Mouse (Mus musculus) forebrain, embryonic 10.5 days (tissue): ENCODE measurements around the gene Parvg. TPM values are rescaled to one million over a fixed set of nuclear protein-coding genes. Genes with fewer than 3 reads are reported as not detected.

Experiments
- DNase-seq: peaks from one replicate; pipeline ENCODE4 v3.0.0-alpha.2; 2017; ENCODE audit warnings: low spot score; ENCODE audit errors: extremely low spot score
- H3K27ac ChIP-seq: fragments of 300-500 bp; sonication (generic); 2 replicates; pipeline ENCODE4 v1.5.1; 2016; ENCODE audit warnings: mild to moderate bottlenecking
- H3K27me3 ChIP-seq: fragments of 300-500 bp; sonication (generic); 2 replicates; pipeline ENCODE4 v1.6.1; 2016; ENCODE audit warnings: mild to moderate bottlenecking; ENCODE audit not compliant: poor library complexity, severe bottlenecking
- H3K36me3 ChIP-seq: fragments of 300-500 bp; sonication (generic); replicated peaks from 2 replicates; pipeline ENCODE4 v1.6.1; 2016; ENCODE audit warnings: mild to moderate bottlenecking, moderate library complexity
- H3K4me1 ChIP-seq: fragments of 300-500 bp; sonication (generic); 2 replicates; pipeline ENCODE4 v1.6.1; 2016
- H3K4me3 ChIP-seq: fragments of 300-500 bp; sonication (generic); 2 replicates; pipeline ENCODE4 v1.5.1; 2016; ENCODE audit warnings: mild to moderate bottlenecking, moderate library complexity
- H3K9me3 ChIP-seq: fragments of 300-500 bp; sonication (generic); 2 replicates; pipeline ENCODE4 v1.6.1; 2016; ENCODE audit warnings: mild to moderate bottlenecking, moderate library complexity
- WGBS: fragments of 180-500 bp; shearing (Covaris S2); methylation state at CpG from one replicate; pipeline ENCODE4 v1.1.7; 2016; 5-methylcytosine and 5-hydroxymethylcytosine counted together
- polyA plus RNA-seq: library from polyadenylated mRNA; unstranded; fragments of >200 nt; fragmentation: Nextera tagmentation; extraction: Ambion mirVana; gene quantifications from 2 replicates; pipeline ENCODE4 v1.2.1, GENCODE M21; 2016

Gene Parvg
- polyA plus RNA-seq, 1 experiment from 2014 or later = 1.0 TPM

GRCm38 (mm10) chr15:84372801-84373200 lies 49.0 kb downstream of the Parvg start:
- WGBS = 74% methylated on average over 5 of the region's 5 CpGs
- Histone ChIP-seq H3K27ac (no peak overlapping the region), H3K4me1 (0 out of 2 replicates have a peak, but pooled peaks cover 6% of the 10 kb centered on the region), H3K27me3 (no peaks in the 10 kb centered on the region), H3K36me3 (no peaks in the 10 kb centered on the region), H3K9me3 (peaks cover 16% of the 10 kb centered on the region), H3K4me3 (no peak overlapping the region)
- no peak for DNase-seq

GRCm38 (mm10) chr15:84378734-84379133 lies 54.9 kb downstream of the Parvg start:
- Histone ChIP-seq H3K9me3 (peaks cover 16% of the 10 kb centered on the region), H3K4me3 (no peak overlapping the region), H3K27me3 (no peaks in the 10 kb centered on the region), H3K4me1 (peaks cover 7% of the 10 kb centered on the region; the same call in 1 of the 2 replicates), H3K27ac (0 out of 2 replicates have a peak overlapping the region, but pooled peaks have one; percentile 40), H3K36me3 (no peaks in the 10 kb centered on the region)
- no peak for DNase-seq
- 87% methylated on average over 9 of the region's 9 CpGs for whole genome bisulfite sequencing

- 83% methylated on average over 10 of the region's 10 CpGs for WGBS
- H3K36me3 ChIP-seq = no peaks in the 10 kb centered on the region
- peaks cover 7% of the 10 kb centered on the region; the same call in 1 of the 2 replicates for H3K4me1 ChIP-seq
- no peaks in the 10 kb centered on the region for H3K27me3 ChIP-seq
- no peak overlapping the region for H3K27ac ChIP-seq
- no peak overlapping the region for H3K4me3 ChIP-seq
- DNase-seq = no peak
- H3K9me3 ChIP-seq = peaks cover 4% of the 10 kb centered on the region
Observed at GRCm38 (mm10) chr15:84380181-84380580, 56.4 kb downstream of the Parvg start.

GRCm38 (mm10) chr15:84384066-84384465 lies 60.2 kb downstream of the Parvg start:
- Histone ChIP-seq H3K27me3 (no peaks in the 10 kb centered on the region), H3K4me1 (0 out of 2 replicates have a peak, but pooled peaks cover 3% of the 10 kb centered on the region), H3K27ac (no peak overlapping the region), H3K36me3 (no peaks in the 10 kb centered on the region), H3K4me3 (no peak overlapping the region), H3K9me3 (peaks cover 21% of the 10 kb centered on the region)
- no peak for DNase-seq
- 90% methylated on average over 9 of the region's 9 CpGs for WGBS

- no peak overlapping the region for H3K4me3 ChIP-seq
- no peak for DNase-seq
- H3K27ac ChIP-seq = no peak overlapping the region
- H3K36me3 ChIP-seq = no peaks in the 10 kb centered on the region
- no peaks in the 10 kb centered on the region for H3K27me3 ChIP-seq
- no peaks in the 10 kb centered on the region for H3K4me1 ChIP-seq
- WGBS = 92% methylated on average over 8 of the region's 8 CpGs
- peaks cover 23% of the 10 kb centered on the region for H3K9me3 ChIP-seq
Observed at GRCm38 (mm10) chr15:84385995-84386565, 62.3 kb downstream of the Parvg start.

- H3K27ac ChIP-seq = no peak overlapping the region
- H3K9me3 ChIP-seq = peaks cover 27% of the 10 kb centered on the region
- WGBS = 96% methylated on average over 8 of the region's 8 CpGs
- H3K36me3 ChIP-seq = no peaks in the 10 kb centered on the region
- peaks cover 6% of the 10 kb centered on the region for H3K4me1 ChIP-seq
- no peak for DNase-seq
- H3K4me3 ChIP-seq = no peak overlapping the region
- no peaks in the 10 kb centered on the region for H3K27me3 ChIP-seq
Observed at GRCm38 (mm10) chr15:84388698-84389131, 64.9 kb downstream of the Parvg start.

- Histone ChIP-seq H3K36me3 (no peaks in the 10 kb centered on the region), H3K4me3 (no peak overlapping the region), H3K27ac (no peak overlapping the region), H3K9me3 (peaks cover 21% of the 10 kb centered on the region), H3K27me3 (no peaks in the 10 kb centered on the region), H3K4me1 (peaks cover 6% of the 10 kb centered on the region)
- no peak for DNase-seq
- 95% methylated on average over 4 of the region's 4 CpGs for WGBS
Observed at GRCm38 (mm10) chr15:84392131-84392530, 68.3 kb downstream of the Parvg start.

Other genes with a start within 250 kb of the Parvg start
- gene Sult4a1, start 218.3 kb upstream of the Parvg start, polyA plus RNA-seq = 9.3 and 10.6 TPM in 2 replicates
- gene Pnpla5, start 200.9 kb upstream of the Parvg start, polyA plus RNA-seq = not detected in 2 replicates
- 1.5 and 1.8 TPM in 2 replicates for gene Pnpla3, start 156.2 kb upstream of the Parvg start, polyA plus RNA-seq
- gene Samm50, start 131.8 kb upstream of the Parvg start, polyA plus RNA-seq = 112 and 113 TPM in 2 replicates
- 3.3 and 4.4 TPM in 2 replicates for gene Parvb, start 92.0 kb upstream of the Parvg start, polyA plus RNA-seq
- 1.0 TPM in 2 replicates for gene Shisal1, start 123.1 kb downstream of the Parvg start, polyA plus RNA-seq
- 25.5 and 26.9 TPM in 2 replicates for gene Rtl6, start 233.8 kb downstream of the Parvg start, polyA plus RNA-seq